Mouse (Mus musculus): ENCODE measurements around the gene Gm10309. TPM values are rescaled to one million over a fixed set of nuclear protein-coding genes. Genes with fewer than 3 reads are reported as not detected.

Gm10309 gene
- total and polyA plus RNA-seq, 3 experiments: 0.17 to 0.53 TPM; not detected in 1

DNA sequence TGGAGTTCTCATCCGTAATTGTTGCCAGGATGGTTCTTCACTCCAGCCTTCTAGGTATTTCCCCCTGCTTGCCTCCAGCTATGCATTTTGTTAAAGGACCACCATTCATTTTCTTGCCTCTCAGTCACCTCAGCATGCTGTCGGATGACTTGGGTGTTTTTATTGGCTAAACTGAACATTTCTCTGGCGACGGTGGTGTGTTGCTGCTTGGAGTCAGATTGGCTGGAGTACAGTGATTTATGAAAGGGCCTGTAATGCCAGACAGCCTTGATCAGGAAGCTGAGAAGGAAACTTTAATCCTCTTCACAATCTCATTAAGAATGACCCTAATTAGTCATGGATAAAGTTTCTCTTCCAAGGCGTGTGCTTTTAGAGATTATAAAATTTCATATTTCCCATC lies 4.8 kb upstream of the Gm10309 start:
- in situ Hi-C loops (cut with MboI; ENCODE audit: low pct_ligation_motif_present, low pct_unique_long_range_greater_than_20kb, low sequenced_read_pairs): loop anchor here (25.0 kb wide), 2 partner anchors 302 to 727 kb away; no protein-coding TSS in a partner anchor
- TF ChIP-seq MYC (IDR thresholded peaks at IDR 0.05; ENCODE audit: low read depth, low read length) (no peak), POLR2A (IDR thresholded peaks at IDR 0.05; ENCODE audit: low read depth, low read length) (no peak), ELF1 (IDR thresholded peaks at IDR 0.05; ENCODE audit: low read depth, low read length) (no peak), HCFC1 (IDR thresholded peaks at IDR 0.05; ENCODE audit: low read depth, low read length) (no peak), GABPA (IDR thresholded peaks at IDR 0.05; ENCODE audit: insufficient replicate concordance, low read depth, low read length) (no peak), SIN3A (IDR thresholded peaks at IDR 0.05; ENCODE audit: low read length) (no peak), MAFK (IDR thresholded peaks at IDR 0.05; ENCODE audit: insufficient replicate concordance, low read length) (no peak), UBTF (IDR thresholded peaks at IDR 0.05; ENCODE audit: low read depth, low read length) (no peak), MAZ (IDR thresholded peaks at IDR 0.05; ENCODE audit: low read depth, low read length) (no peak), RAD21 (IDR thresholded peaks at IDR 0.05; ENCODE audit: low read depth, low read length) (no peak), MEF2A (IDR thresholded peaks at IDR 0.05; ENCODE audit: borderline replicate concordance, low read depth, low read length) (no peak), PAX5 (IDR thresholded peaks at IDR 0.05; ENCODE audit: low read length) (no peak), TBP (conservative IDR thresholded peaks at IDR 0.05; ENCODE audit: low read depth, low read length) (no peak), MXI1 (IDR thresholded peaks at IDR 0.05; ENCODE audit: low read depth, low read length) (no peak), ZC3H11A (IDR thresholded peaks at IDR 0.05; ENCODE audit: low read depth, low read length) (no peak)
- Histone ChIP-seq H3K4me3 (replicated peaks in 1 of 3; ENCODE audit: low read depth in 2 of 3, low read length in 2 of 3, poor library complexity in 1 of 3) (no peak overlapping the region), H3K79me2 (replicated peaks; ENCODE audit: control insufficient read depth, extremely low read depth, insufficient read depth, poor library complexity, severe bottlenecking) (no peaks in the 10 kb centered on the region), H3K27ac (ENCODE audit: insufficient read depth, low read depth) (no peak overlapping the region), H3K9me3 (replicated peaks; ENCODE audit: low read length) (no peaks in the 10 kb centered on the region), H3K36me3 (replicated peaks in 1 of 2; ENCODE audit: control insufficient read depth in 1 of 2, insufficient read depth in 1 of 2, low read length in 1 of 2) (peaks cover 7 to 47% of the 10 kb centered on the region in 2 experiments), H3K27me3 (replicated peaks) (no peaks in the 10 kb centered on the region), H3K4me1 (ENCODE audit: control insufficient read depth in 1 of 2, insufficient read depth in 2 of 2) (peaks cover 14 to 42% of the 10 kb centered on the region in 2 experiments), H3K9ac (ENCODE audit: insufficient read depth, low read depth) (no peak overlapping the region), H3K4me2 (ENCODE audit: insufficient read depth, low read depth, poor library complexity, severe bottlenecking) (no peak overlapping the region)
- dilution Hi-C loops (cut with MboI; ENCODE audit: extremely low pct_ligation_motif_present, extremely low pct_unique_long_range_greater_than_20kb, low sequenced_read_pairs): no loop called here
- no peak for DNase-seq (ENCODE audit: extremely low read depth)

DNA sequence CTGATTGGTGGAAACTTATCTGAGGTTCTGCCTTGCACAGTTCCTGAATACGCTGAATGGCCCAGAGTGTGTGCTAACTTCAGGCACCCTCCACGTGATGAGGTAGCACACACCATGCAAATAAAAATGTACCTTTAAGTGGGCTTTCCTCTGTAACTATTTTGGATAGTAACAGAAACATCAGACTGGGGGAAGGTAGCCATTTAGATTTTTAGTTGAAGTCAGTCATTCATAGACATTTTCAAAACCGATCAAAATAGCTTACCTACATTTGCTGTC lies 3.1 kb upstream of the Gm10309 start:
- no peaks in the 10 kb centered on the region for H3K79me2 ChIP-seq (replicated peaks; ENCODE audit: control insufficient read depth, extremely low read depth, insufficient read depth, poor library complexity, severe bottlenecking)
- no peaks in the 10 kb centered on the region for H3K9me3 ChIP-seq (replicated peaks; ENCODE audit: low read length)
- peak; percentile 90 for DNase-seq (ENCODE audit: extremely low read depth)
- no peaks in the 10 kb centered on the region for H3K27me3 ChIP-seq (replicated peaks)
- dilution Hi-C loops (cut with MboI; ENCODE audit: extremely low pct_ligation_motif_present, extremely low pct_unique_long_range_greater_than_20kb, low sequenced_read_pairs): no loop called here
- H3K36me3 ChIP-seq (replicated peaks in 1 of 2; ENCODE audit: control insufficient read depth in 1 of 2, insufficient read depth in 1 of 2, low read length in 1 of 2): peaks cover 2 to 45% of the 10 kb centered on the region in 2 experiments
- H3K27ac ChIP-seq (ENCODE audit: insufficient read depth, low read depth): peak overlapping the region; percentile 97
- H3K4me3 ChIP-seq (replicated peaks in 1 of 3; ENCODE audit: low read depth in 2 of 3, low read length in 2 of 3, poor library complexity in 1 of 3): peak overlapping the region in 1 of 3 experiments; percentile 49
- in situ Hi-C loops (cut with MboI; ENCODE audit: low pct_ligation_motif_present, low pct_unique_long_range_greater_than_20kb, low sequenced_read_pairs): loop anchor here (25.0 kb wide), 2 partner anchors 304 to 729 kb away; no protein-coding TSS in a partner anchor
- peaks cover 14 to 35% of the 10 kb centered on the region in 2 experiments for H3K4me1 ChIP-seq (ENCODE audit: control insufficient read depth in 1 of 2, insufficient read depth in 2 of 2)
- peak overlapping the region; percentile 37; the same call in 1 of the 2 replicates for H3K9ac ChIP-seq (ENCODE audit: insufficient read depth, low read depth)
- H3K4me2 ChIP-seq (ENCODE audit: insufficient read depth, low read depth, poor library complexity, severe bottlenecking): peak overlapping the region; percentile 59
- TF ChIP-seq ELF1 (IDR thresholded peaks at IDR 0.05; ENCODE audit: low read depth, low read length) (peak; percentile 59), ZNF384 (IDR thresholded peaks at IDR 0.05; ENCODE audit: low read depth, low read length) (no peak), MXI1 (IDR thresholded peaks at IDR 0.05; ENCODE audit: low read depth, low read length) (peak; percentile 70), ZKSCAN1 (IDR thresholded peaks at IDR 0.05; ENCODE audit: borderline replicate concordance, low read depth, low read length) (no peak), POLR2A (IDR thresholded peaks at IDR 0.05; ENCODE audit: low read depth, low read length) (no peak), E2F4 (IDR thresholded peaks at IDR 0.05; ENCODE audit: insufficient replicate concordance, low read depth, low read length) (peak; percentile 48; the same call in 1 of the 2 replicates), KAT2A (IDR thresholded peaks at IDR 0.05; ENCODE audit: insufficient replicate concordance, low read length) (no peak), IRF4 (IDR thresholded peaks at IDR 0.05; ENCODE audit: low read depth, low read length) (no peak), CHD2 (IDR thresholded peaks at IDR 0.05; ENCODE audit: low read length) (no peak), SIN3A (IDR thresholded peaks at IDR 0.05; ENCODE audit: low read length) (no peak), POLR2AphosphoS2 (IDR thresholded peaks at IDR 0.05; ENCODE audit: low read depth, low read length) (no peak), GABPA (IDR thresholded peaks at IDR 0.05; ENCODE audit: insufficient replicate concordance, low read depth, low read length) (no peak), TCF12 (IDR thresholded peaks at IDR 0.05; ENCODE audit: low read depth, low read length) (no peak; the same call in 1 of the 2 replicates), PAX5 (IDR thresholded peaks at IDR 0.05; ENCODE audit: low read length) (no peak), HCFC1 (IDR thresholded peaks at IDR 0.05; ENCODE audit: low read depth, low read length) (0 out of 2 replicates have a peak, but pooled peaks have one; percentile 18), EP300 (IDR thresholded peaks at IDR 0.05; ENCODE audit: low read length) (0 out of 2 replicates have a peak, but pooled peaks have one; percentile 41), USF1 (IDR thresholded peaks at IDR 0.05; ENCODE audit: low read depth, low read length) (peak; percentile 81), NELFE (IDR thresholded peaks at IDR 0.05; ENCODE audit: low read depth, low read length) (no peak), MYC (IDR thresholded peaks at IDR 0.05; ENCODE audit: low read depth, low read length) (peak; percentile 80), RAD21 (IDR thresholded peaks at IDR 0.05; ENCODE audit: low read depth, low read length) (no peak), JUN (IDR thresholded peaks at IDR 0.05; ENCODE audit: insufficient read depth, low read depth, low read length) (no peak), MEF2A (IDR thresholded peaks at IDR 0.05; ENCODE audit: borderline replicate concordance, low read depth, low read length) (peak; percentile 70), BHLHE40 (IDR thresholded peaks at IDR 0.05; ENCODE audit: low read depth, low read length) (peak; percentile 99), ZC3H11A (IDR thresholded peaks at IDR 0.05; ENCODE audit: low read depth, low read length) (no peak), CTCF (conservative IDR thresholded peaks at IDR 0.05 in 1 of 2, IDR thresholded peaks at IDR 0.05 in 1 of 2; ENCODE audit: low read depth in 2 of 2, low read length in 2 of 2) (no peak), NRF1 (IDR thresholded peaks at IDR 0.05; ENCODE audit: low read depth, low read length) (no peak), UBTF (IDR thresholded peaks at IDR 0.05; ENCODE audit: low read depth, low read length) (no peak), CHD1 (IDR thresholded peaks at IDR 0.05; ENCODE audit: low read depth, low read length) (no peak)
